Mouse (Mus musculus) spleen, adult 2 months (tissue): ENCODE results near the gene Apaf1.

Experiments
- CTCF ChIP-seq: fragments of 200-500 bp; IDR thresholded peaks from 2 replicates; pipeline ENCODE4 v1.5.1; 2011; ENCODE audit warnings: mild to moderate bottlenecking, inconsistent platforms; ENCODE audit not compliant: insufficient read depth, insufficient read length, insufficient replicate concordance; ENCODE audit errors: extremely low read depth
- POLR2A ChIP-seq: fragments of 200-500 bp; IDR thresholded peaks from 2 replicates; pipeline ENCODE4 v1.6.1; 2011; ENCODE audit warnings: low read depth, low read length, inconsistent platforms

DNA sequence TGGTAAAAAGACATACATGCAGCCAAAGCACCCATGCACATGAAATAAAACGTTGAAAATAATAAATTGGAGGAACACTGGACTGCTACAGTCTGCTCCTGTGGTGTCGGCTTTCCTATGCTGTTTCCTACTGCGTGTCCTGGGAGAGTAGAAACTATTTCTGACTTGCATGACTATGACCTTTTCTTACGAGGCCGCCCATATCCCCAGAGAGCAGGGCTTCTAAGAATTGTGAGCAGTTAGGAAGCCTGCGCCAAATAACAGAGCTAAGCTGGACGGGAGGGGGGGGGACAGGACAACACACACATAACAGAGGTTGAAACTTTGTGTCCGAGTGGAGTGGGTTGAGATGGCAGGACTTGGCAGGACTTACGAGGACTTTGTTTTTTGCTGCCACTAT is 51.4 kb downstream of the Apaf1 start:
- TF ChIP-seq CTCF (no peak), POLR2A (no peak)
